Mouse (Mus musculus): Measurements from ENCODE around the gene Tmc3. TPM values are rescaled to one million over a fixed set of nuclear protein-coding genes. Genes with fewer than 3 reads are reported as not detected.
A peak's percentile ranks its signal among the peaks of the same experiment; 100 is the strongest.

Tmc3 gene
- total RNA-seq, 2 experiments from 2014 or later: not detected

DNA sequence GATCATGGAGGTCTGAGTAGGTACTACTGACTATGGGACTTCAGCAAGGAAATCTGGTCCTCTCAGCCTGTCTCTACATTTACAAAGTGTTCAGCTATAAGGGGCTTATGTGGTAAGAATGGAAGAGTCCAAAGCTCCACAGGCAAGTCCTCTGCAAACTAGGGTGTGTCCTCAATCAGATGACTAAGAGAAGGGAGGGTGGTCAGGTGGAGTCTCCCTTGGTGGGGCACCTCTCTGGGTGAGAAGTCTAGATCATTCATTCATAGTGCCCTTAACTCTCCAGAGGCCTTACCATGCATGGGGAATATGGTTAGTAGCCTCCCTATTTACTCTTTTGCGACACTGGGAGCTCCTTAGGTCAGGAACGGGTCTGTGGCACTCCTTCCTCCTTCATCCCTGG lies 69.5 kb downstream of the Tmc3 start:
- TF ChIP-seq CTCF (IDR thresholded peaks at IDR 0.05): no peak
- Histone ChIP-seq H3K4me3 (peak overlapping the region; percentile 70), H3K27ac (peak overlapping the region; percentile 73)
- DNase-seq: no peak
- intact Hi-C loops (cut with DNase I): no loop called here

DNA sequence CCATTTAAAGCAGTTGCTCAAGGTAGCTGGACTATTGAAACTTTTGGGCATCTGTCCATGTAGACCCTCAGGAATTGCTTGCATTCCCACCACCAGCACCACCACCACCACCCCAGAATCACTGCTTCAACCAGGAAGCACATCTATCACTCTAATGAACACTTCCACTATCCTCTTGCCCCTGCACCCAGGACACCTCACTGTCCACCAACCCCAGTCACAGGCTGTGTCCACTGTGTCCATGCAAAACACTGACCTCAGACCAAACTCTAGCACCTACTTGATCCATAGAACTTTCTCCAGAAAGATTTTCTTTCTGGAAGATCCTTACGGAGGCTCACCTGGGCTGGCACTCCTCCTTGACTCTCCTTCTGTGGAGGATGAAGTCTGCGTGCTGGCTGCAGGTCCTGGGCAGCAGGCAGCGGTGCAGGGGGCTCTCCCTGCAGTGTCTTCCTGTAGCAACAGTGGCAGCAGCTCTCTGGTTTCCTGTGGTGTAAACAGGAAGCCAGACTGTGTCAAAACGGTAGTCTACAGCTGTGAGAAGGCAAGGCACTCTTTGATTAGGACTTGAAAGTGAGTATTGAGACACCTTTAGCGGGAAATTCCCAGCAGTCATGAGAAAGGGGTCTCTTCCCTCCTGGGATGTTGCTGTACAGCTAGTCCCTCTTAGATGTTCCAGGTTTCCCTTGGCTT lies 70.4 kb downstream of the Tmc3 start:
- peak; percentile 48 for DNase-seq
- intact Hi-C loops (cut with DNase I): no loop called here
- peak overlapping the region; percentile 73 for H3K27ac ChIP-seq
- no peak for TF ChIP-seq CTCF (IDR thresholded peaks at IDR 0.05)
- H3K4me3 ChIP-seq: peak overlapping the region; percentile 70

GRCm38 (mm10) chr7:83658716-83659115 lies 74.0 kb downstream of the Tmc3 start:
- H3K27ac ChIP-seq: peak overlapping the region; percentile 68
- DNase-seq: no peak
- no peak for TF ChIP-seq CTCF (IDR thresholded peaks at IDR 0.05)
- intact Hi-C loops (cut with DNase I): no loop called here
- H3K4me3 ChIP-seq: no peak overlapping the region

- no peak for TF ChIP-seq CTCF (IDR thresholded peaks at IDR 0.05)
- Histone ChIP-seq H3K4me3 (0 out of 2 replicates have a peak overlapping the region, but pooled peaks have one; percentile 2), H3K27ac (peak overlapping the region; percentile 68)
- no peak for DNase-seq
- intact Hi-C loops (cut with DNase I): loop anchor here (10.0 kb wide), 1 partner anchor 225 kb away; the partner anchor contains the start of genes Mesd and Tlnrd1
Measured at GRCm38 (mm10) chr7:83659159-83660065, 74.7 kb downstream of the Tmc3 start.

GRCm38 (mm10) chr7:83660273-83660691 lies 75.6 kb downstream of the Tmc3 start:
- no peak for DNase-seq
- Histone ChIP-seq H3K27ac (peak overlapping the region; percentile 68; the same call in 1 of the 2 replicates), H3K4me3 (no peak overlapping the region)
- intact Hi-C loops (cut with DNase I): loop anchor here (10.0 kb wide), 1 partner anchor 225 kb away; the partner anchor contains the start of genes Mesd and Tlnrd1
- peak; percentile 9; the same call in 1 of the 2 replicates for TF ChIP-seq CTCF (IDR thresholded peaks at IDR 0.05)

DNA sequence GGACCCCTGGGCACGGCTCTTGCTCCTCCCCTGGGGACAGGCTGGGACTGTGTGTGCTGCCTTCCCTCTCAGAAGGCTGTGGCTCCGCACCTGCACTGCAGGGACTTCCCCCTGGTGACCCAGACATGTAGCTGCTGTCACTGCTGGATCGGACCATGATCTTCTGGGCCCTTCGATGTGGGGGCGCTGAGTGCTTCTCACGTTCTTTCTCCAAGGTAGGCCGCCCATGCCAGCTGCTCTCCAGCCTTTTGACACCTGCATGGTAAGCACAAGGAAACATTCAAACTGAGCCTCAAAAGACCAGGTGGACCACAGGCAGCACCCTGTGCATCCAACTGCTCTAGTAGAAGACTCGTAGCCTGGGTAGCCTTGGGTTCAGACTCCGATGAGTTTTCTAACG lies 76.3 kb downstream of the Tmc3 start:
- Histone ChIP-seq H3K27ac (no peak overlapping the region), H3K4me3 (no peak overlapping the region)
- TF ChIP-seq CTCF (IDR thresholded peaks at IDR 0.05): no peak
- no peak for DNase-seq
- intact Hi-C loops (cut with DNase I): loop anchor here (10.0 kb wide), 1 partner anchor 224 kb away; the partner anchor contains the start of genes Mesd and Tlnrd1

GRCm38 (mm10) chr7:83661763-83662162 lies 77.0 kb downstream of the Tmc3 start:
- intact Hi-C loops (cut with DNase I): loop anchor here (10.0 kb wide), 1 partner anchor 223 kb away; the partner anchor contains the start of genes Mesd and Tlnrd1
- TF ChIP-seq CTCF (IDR thresholded peaks at IDR 0.05): no peak
- no peak overlapping the region for H3K4me3 ChIP-seq
- no peak for DNase-seq
- H3K27ac ChIP-seq: no peak overlapping the region

- H3K27ac ChIP-seq: no peak overlapping the region
- intact Hi-C loops (cut with DNase I): loop anchor here (10.0 kb wide), 1 partner anchor 222 kb away; the partner anchor contains the start of genes Mesd and Tlnrd1
- DNase-seq: no peak
- no peak overlapping the region for H3K4me3 ChIP-seq
- no peak for TF ChIP-seq CTCF (IDR thresholded peaks at IDR 0.05)
Measured at GRCm38 (mm10) chr7:83662711-83663375, 78.1 kb downstream of the Tmc3 start.

GRCm38 (mm10) chr7:83666087-83666595 lies 81.4 kb downstream of the Tmc3 start:
- Histone ChIP-seq H3K4me3 (no peak overlapping the region), H3K27ac (no peak overlapping the region)
- no peak for TF ChIP-seq CTCF (IDR thresholded peaks at IDR 0.05)
- intact Hi-C loops (cut with DNase I): loop anchor here (5.0 to 10.0 kb wide), 2 partner anchors 111 to 219 kb away; partner anchors contain the start of genes Mesd and Tlnrd1
- no peak for DNase-seq

- no peak for TF ChIP-seq CTCF (IDR thresholded peaks at IDR 0.05)
- Histone ChIP-seq H3K4me3 (no peak overlapping the region), H3K27ac (no peak overlapping the region)
- no peak for DNase-seq
- intact Hi-C loops (cut with DNase I): loop anchor here (1.0 to 10.0 kb wide), 3 partner anchors 109 to 217 kb away; partner anchors contain the start of genes Mesd and Tlnrd1
Measured at GRCm38 (mm10) chr7:83667936-83668645, 83.4 kb downstream of the Tmc3 start.

GRCm38 (mm10) chr7:83668724-83669123 lies 84.0 kb downstream of the Tmc3 start:
- Histone ChIP-seq H3K4me3 (no peak overlapping the region), H3K27ac (no peak overlapping the region)
- intact Hi-C loops (cut with DNase I): loop anchor here (1.0 to 10.0 kb wide), 3 partner anchors 109 to 216 kb away; partner anchors contain the start of genes Mesd and Tlnrd1
- DNase-seq: peak; percentile 60
- TF ChIP-seq CTCF (IDR thresholded peaks at IDR 0.05): peak; percentile 81

Data from gastrocnemius, adult 2 months (tissue).